Mouse (Mus musculus): ENCODE measurements around the gene Gm4792. TPM values are rescaled to one million over a fixed set of nuclear protein-coding genes. Genes with fewer than 3 reads are reported as not detected.

The Gm4792 gene
- total and polyA plus RNA-seq, 3 experiments, result not detected

- H3K27me3 ChIP-seq (replicated peaks), result no peaks in the 10 kb centered on the region
- H3K36me3 ChIP-seq (replicated peaks in 1 of 2; ENCODE audit: control insufficient read depth in 1 of 2, insufficient read depth in 1 of 2, low read length in 1 of 2), result no peaks in the 10 kb centered on the region
- H3K9ac ChIP-seq (ENCODE audit: insufficient read depth, low read depth), result no peak overlapping the region
- H3K79me2 ChIP-seq (replicated peaks; ENCODE audit: control insufficient read depth, extremely low read depth, insufficient read depth, poor library complexity, severe bottlenecking), result no peaks in the 10 kb centered on the region
- H3K4me3 ChIP-seq (replicated peaks in 1 of 3; ENCODE audit: low read depth in 2 of 3, low read length in 2 of 3, poor library complexity in 1 of 3), result no peak overlapping the region
- DNase-seq (ENCODE audit: extremely low read depth), result peak; percentile 20
- H3K27ac ChIP-seq (ENCODE audit: insufficient read depth, low read depth), result no peak overlapping the region
- no peak for TF ChIP-seq IRF4 (IDR thresholded peaks at IDR 0.05; ENCODE audit: low read depth, low read length)
- no peak for TF ChIP-seq MEF2A (IDR thresholded peaks at IDR 0.05; ENCODE audit: borderline replicate concordance, low read depth, low read length)
- TF ChIP-seq BHLHE40 (IDR thresholded peaks at IDR 0.05; ENCODE audit: low read depth, low read length), result no peak
- TF ChIP-seq POLR2A (IDR thresholded peaks at IDR 0.05; ENCODE audit: low read depth, low read length), result no peak
- no peak for TF ChIP-seq PAX5 (IDR thresholded peaks at IDR 0.05; ENCODE audit: low read length)
- TF ChIP-seq CHD1 (IDR thresholded peaks at IDR 0.05; ENCODE audit: low read depth, low read length), result no peak
- no peak for TF ChIP-seq USF2 (conservative IDR thresholded peaks at IDR 0.05; ENCODE audit: low read depth, low read length)
- no peak for TF ChIP-seq UBTF (IDR thresholded peaks at IDR 0.05; ENCODE audit: low read depth, low read length)
- TF ChIP-seq ETS1 (conservative IDR thresholded peaks at IDR 0.05; ENCODE audit: low read depth, low read length), result no peak
- TF ChIP-seq NRF1 (IDR thresholded peaks at IDR 0.05; ENCODE audit: low read depth, low read length), result no peak
- no peak for TF ChIP-seq RAD21 (IDR thresholded peaks at IDR 0.05; ENCODE audit: low read depth, low read length)
- peaks cover 5% of the 10 kb centered on the region for H3K9me3 ChIP-seq (replicated peaks; ENCODE audit: low read length)
- dilution Hi-C loops (cut with MboI; ENCODE audit: extremely low pct_ligation_motif_present, extremely low pct_unique_long_range_greater_than_20kb, low sequenced_read_pairs) (no loop called here), in situ Hi-C loops (cut with MboI; ENCODE audit: low pct_ligation_motif_present, low pct_unique_long_range_greater_than_20kb, low sequenced_read_pairs) (no loop called here)
- H3K4me1 ChIP-seq (ENCODE audit: control insufficient read depth in 1 of 2, insufficient read depth in 2 of 2), result peaks cover 7 to 21% of the 10 kb centered on the region in 2 experiments
- no peak overlapping the region for H3K4me2 ChIP-seq (ENCODE audit: insufficient read depth, low read depth, poor library complexity, severe bottlenecking)
Measured at GRCm38 (mm10) chr10:94265656-94266542, 32.6 kb downstream of the Gm4792 start.

DNA sequence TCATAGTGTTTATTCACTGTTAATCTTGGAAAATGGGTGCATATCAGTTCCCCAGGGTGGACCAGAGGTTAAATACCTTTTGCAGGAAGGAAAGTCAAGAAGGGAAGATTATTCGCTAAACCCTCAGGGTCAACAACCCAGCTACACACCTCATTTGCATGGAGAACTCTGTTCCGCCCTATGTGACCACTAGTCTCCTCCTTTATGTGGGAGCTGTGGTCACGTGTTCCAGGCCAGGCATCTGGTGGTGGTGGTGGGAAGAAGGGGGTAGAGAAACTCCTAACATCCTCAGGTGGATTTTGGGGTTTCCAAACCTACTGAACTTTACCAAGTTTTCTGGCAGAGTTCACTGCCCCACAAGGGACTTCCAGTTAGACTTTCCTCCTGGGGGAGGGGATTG is 35.3 kb downstream of the Gm4792 start:
- peak; percentile 22 for DNase-seq (ENCODE audit: extremely low read depth)
- in situ Hi-C loops (cut with MboI; ENCODE audit: low pct_ligation_motif_present, low pct_unique_long_range_greater_than_20kb, low sequenced_read_pairs), result no loop called here
- H3K27ac ChIP-seq (ENCODE audit: insufficient read depth, low read depth), result no peak overlapping the region
- peaks cover 7 to 21% of the 10 kb centered on the region in 2 experiments for H3K4me1 ChIP-seq (ENCODE audit: control insufficient read depth in 1 of 2, insufficient read depth in 2 of 2)
- H3K4me2 ChIP-seq (ENCODE audit: insufficient read depth, low read depth, poor library complexity, severe bottlenecking), result no peak overlapping the region
- TF ChIP-seq E2F4 (IDR thresholded peaks at IDR 0.05; ENCODE audit: insufficient replicate concordance, low read depth, low read length), result no peak
- TF ChIP-seq USF1 (IDR thresholded peaks at IDR 0.05; ENCODE audit: low read depth, low read length), result peak; percentile 67
- TF ChIP-seq IRF4 (IDR thresholded peaks at IDR 0.05; ENCODE audit: low read depth, low read length), result no peak
- TF ChIP-seq USF2 (conservative IDR thresholded peaks at IDR 0.05; ENCODE audit: low read depth, low read length), result peak; percentile 49
- peak; percentile 43; the same call in 1 of the 2 replicates for TF ChIP-seq BHLHE40 (IDR thresholded peaks at IDR 0.05; ENCODE audit: low read depth, low read length)
- TF ChIP-seq HCFC1 (IDR thresholded peaks at IDR 0.05; ENCODE audit: low read depth, low read length), result no peak
- 0 out of 2 replicates have a peak, but pooled peaks have one; percentile 42 for TF ChIP-seq MAX (IDR thresholded peaks at IDR 0.05; ENCODE audit: low read length)
- no peak overlapping the region for H3K4me3 ChIP-seq (replicated peaks in 1 of 3; ENCODE audit: low read depth in 2 of 3, low read length in 2 of 3, poor library complexity in 1 of 3)
- no peaks in the 10 kb centered on the region for H3K79me2 ChIP-seq (replicated peaks; ENCODE audit: control insufficient read depth, extremely low read depth, insufficient read depth, poor library complexity, severe bottlenecking)
- no peak overlapping the region for H3K9ac ChIP-seq (ENCODE audit: insufficient read depth, low read depth)
- H3K27me3 ChIP-seq (replicated peaks), result no peaks in the 10 kb centered on the region
- no peaks in the 10 kb centered on the region for H3K9me3 ChIP-seq (replicated peaks; ENCODE audit: low read length)
- dilution Hi-C loops (cut with MboI; ENCODE audit: extremely low pct_ligation_motif_present, extremely low pct_unique_long_range_greater_than_20kb, low sequenced_read_pairs), result no loop called here
- no peaks in the 10 kb centered on the region for H3K36me3 ChIP-seq (replicated peaks in 1 of 2; ENCODE audit: control insufficient read depth in 1 of 2, insufficient read depth in 1 of 2, low read length in 1 of 2)
